ENCODE assay signal across 9 mouse cellular contexts in genomic region chr2:122235425-122235824, GRCm38 (mm10). TPM values are rescaled to one million over a fixed set of nuclear protein-coding genes. Genes with fewer than 3 reads are reported as not detected.
DNase-seq lines count a peak whose midpoint lies in the region; ATAC-seq lines count a peak whose summit lies in the region.
"Had no signal": no experiment of that assay in that cellular context is flagged by ENCODE, and none has a peak within 500 bp of the region (broad histone marks: within the 10 kb centered on the region; RNA-seq: fewer than 3 reads in every experiment).

No protein-coding gene starts in this region.

- intact Hi-C loops in left cerebral cortex, postnatal 14 days (cut with DNase I), result no loop called here
- intact Hi-C loops in left cerebral cortex, postnatal 25 days (cut with DNase I), result no loop called here

- DNase-seq in heart, adult 11 months, result no peak
- no peak for DNase-seq in forebrain, embryonic 14.5 days (ENCODE audit: low spot score)
- no peak for DNase-seq in left cerebral cortex, postnatal 14 days (ENCODE audit: low spot score in 2 of 2)
- DNase-seq in right cerebral cortex, postnatal 10 days (ENCODE audit: low spot score in 2 of 2), result no peak
- DNase-seq in left cerebral cortex, postnatal 25 days (ENCODE audit: low spot score in 2 of 2), result no peak

- WGBS in heart, embryonic 12.5 days, result 76% methylated on average over 2 of the region's 2 CpGs
- WGBS in forebrain, embryonic 14.5 days, result 78% methylated on average over 2 of the region's 2 CpGs
- 74% methylated on average over 2 of the region's 2 CpGs for WGBS in kidney, embryonic 16.5 days
- WGBS in midbrain, embryonic 15.5 days, result 81% methylated on average over 2 of the region's 2 CpGs

- no peak overlapping the region for H3K9ac ChIP-seq in heart, embryonic 12.5 days
- no peak overlapping the region for H3K9ac ChIP-seq in forebrain, embryonic 14.5 days (ENCODE audit: low read length)
- H3K9ac ChIP-seq in kidney, embryonic 16.5 days (replicated peaks; ENCODE audit: low read length), result no peak overlapping the region
- no peak overlapping the region for H3K9ac ChIP-seq in midbrain, embryonic 15.5 days

- H3K27me3 ChIP-seq in heart, embryonic 12.5 days (replicated peaks), result no peaks in the 10 kb centered on the region
- H3K27me3 ChIP-seq in forebrain, embryonic 14.5 days (replicated peaks; ENCODE audit: control insufficient read depth, insufficient read depth, low read length), result no peaks in the 10 kb centered on the region
- H3K27me3 ChIP-seq in kidney, embryonic 16.5 days (ENCODE audit: insufficient read depth, low read length), result no peaks in the 10 kb centered on the region
- no peaks in the 10 kb centered on the region for H3K27me3 ChIP-seq in midbrain, embryonic 15.5 days (replicated peaks)
- H3K27me3 ChIP-seq: Patski had no signal

- H3K4me1 ChIP-seq in heart, embryonic 12.5 days (replicated peaks), result peaks cover 17% of the 10 kb centered on the region
- no peaks in the 10 kb centered on the region for H3K4me1 ChIP-seq in forebrain, embryonic 14.5 days (ENCODE audit: control insufficient read depth, insufficient read depth, low read length)
- 0 out of 2 replicates have a peak, but pooled peaks cover 4% of the 10 kb centered on the region for H3K4me1 ChIP-seq in kidney, embryonic 16.5 days (ENCODE audit: insufficient read depth, low read length)
- peaks cover 8% of the 10 kb centered on the region; the same call in 1 of the 2 replicates for H3K4me1 ChIP-seq in midbrain, embryonic 15.5 days

- no peak for ATAC-seq in heart, embryonic 12.5 days (ENCODE audit: insufficient number of reproducible peaks, low FRiP score)
- no peak for ATAC-seq in forebrain, embryonic 14.5 days
- ATAC-seq in kidney, embryonic 16.5 days (ENCODE audit: low FRiP score, low TSS enrichment), result no peak
- no peak for ATAC-seq in midbrain, embryonic 15.5 days (replicated peaks)

- peak overlapping the region; percentile 70 for H3K4me3 ChIP-seq in heart, embryonic 12.5 days
- H3K4me3 ChIP-seq in forebrain, embryonic 14.5 days (ENCODE audit: low read depth, low read length), result no peak overlapping the region; the same call in 1 of the 2 replicates
- H3K4me3 ChIP-seq in kidney, embryonic 16.5 days (ENCODE audit: low read length), result peak overlapping the region; percentile 71
- peak overlapping the region; percentile 60; the same call in 1 of the 2 replicates for H3K4me3 ChIP-seq in midbrain, embryonic 15.5 days

- H3K27ac ChIP-seq in heart, embryonic 12.5 days (ENCODE audit: poor library complexity, severe bottlenecking), result no peak overlapping the region
- no peak overlapping the region for H3K27ac ChIP-seq in forebrain, embryonic 14.5 days (ENCODE audit: low read depth, low read length)
- no peak overlapping the region for H3K27ac ChIP-seq in kidney, embryonic 16.5 days (ENCODE audit: low read length)
- H3K27ac ChIP-seq in midbrain, embryonic 15.5 days, result no peak overlapping the region

- peak overlapping the region; percentile 94 for H3K4me2 ChIP-seq in heart, embryonic 12.5 days
- H3K4me2 ChIP-seq in forebrain, embryonic 14.5 days (ENCODE audit: low read length), result peak overlapping the region; percentile 64
- peak overlapping the region; percentile 93 for H3K4me2 ChIP-seq in kidney, embryonic 16.5 days (replicated peaks; ENCODE audit: low read depth, low read length)
- peak overlapping the region; percentile 73 for H3K4me2 ChIP-seq in midbrain, embryonic 15.5 days

- no peaks in the 10 kb centered on the region for H3K9me3 ChIP-seq in heart, embryonic 12.5 days (replicated peaks)
- H3K9me3 ChIP-seq in forebrain, embryonic 14.5 days (replicated peaks; ENCODE audit: control insufficient read depth, low read length), result no peaks in the 10 kb centered on the region
- H3K9me3 ChIP-seq in kidney, embryonic 16.5 days (ENCODE audit: low read length), result no peaks in the 10 kb centered on the region
- no peaks in the 10 kb centered on the region for H3K9me3 ChIP-seq in midbrain, embryonic 15.5 days

- H3K36me3 ChIP-seq in heart, embryonic 12.5 days, result no peaks in the 10 kb centered on the region
- H3K36me3 ChIP-seq in forebrain, embryonic 14.5 days (ENCODE audit: control insufficient read depth, insufficient read depth, low read length), result no peaks in the 10 kb centered on the region
- H3K36me3 ChIP-seq in kidney, embryonic 16.5 days (ENCODE audit: insufficient read depth, low read length), result no peaks in the 10 kb centered on the region
- H3K36me3 ChIP-seq in midbrain, embryonic 15.5 days (replicated peaks), result no peaks in the 10 kb centered on the region

RNA-seq across cellular contexts. Expression of gene Sord, which starts 0.9 kb away (rescaled TPM):
- polyA plus RNA-seq in heart, embryonic 12.5 days (2016; fragmentation: Nextera tagmentation; extraction: Ambion mirVana), result 55.2 and 55.5 TPM in 2 replicates
- polyA plus RNA-seq in forebrain, embryonic 14.5 days (2014; fragmentation: Nextera tagmentation; extraction: Ambion mirVana), result 19.7 and 20.1 TPM in 2 replicates
- polyA plus RNA-seq in kidney, embryonic 16.5 days (2015; fragmentation: Nextera tagmentation; extraction: Ambion mirVana), result 62.2 and 62.4 TPM in 2 replicates
- polyA plus RNA-seq in midbrain, embryonic 15.5 days (2015; fragmentation: Nextera tagmentation; extraction: Ambion mirVana), result 20.5 and 22.2 TPM in 2 replicates
- total RNA-seq in left cerebral cortex, postnatal 14 days (2021), result 10 to 100 TPM; 11.9 to 14.4 TPM
- 10 to 100 TPM; 14.8 to 14.9 TPM for total RNA-seq in left cerebral cortex, postnatal 25 days (2021)

RNA-seq across cellular contexts. Expression of gene Terb2, which starts 49.4 kb away (rescaled TPM):
- polyA plus RNA-seq in heart, embryonic 12.5 days (2016; fragmentation: Nextera tagmentation; extraction: Ambion mirVana), result not detected in 2 replicates
- not detected in 2 replicates for polyA plus RNA-seq in forebrain, embryonic 14.5 days (2014; fragmentation: Nextera tagmentation; extraction: Ambion mirVana)
- not detected in 2 replicates for polyA plus RNA-seq in kidney, embryonic 16.5 days (2015; fragmentation: Nextera tagmentation; extraction: Ambion mirVana)
- not detected in 2 replicates for polyA plus RNA-seq in midbrain, embryonic 15.5 days (2015; fragmentation: Nextera tagmentation; extraction: Ambion mirVana)
- total RNA-seq in left cerebral cortex, postnatal 14 days (2021), result not detected
- total RNA-seq in left cerebral cortex, postnatal 25 days (2021), result not detected
- polyA plus RNA-seq: Patski had no signal

RNA-seq across cellular contexts. Expression of gene Patl2, which starts 49.4 kb away (rescaled TPM):
- polyA plus RNA-seq in heart, embryonic 12.5 days (2016; fragmentation: Nextera tagmentation; extraction: Ambion mirVana), result not detected in 2 replicates
- polyA plus RNA-seq in forebrain, embryonic 14.5 days (2014; fragmentation: Nextera tagmentation; extraction: Ambion mirVana), result not detected in 2 replicates
- polyA plus RNA-seq in kidney, embryonic 16.5 days (2015; fragmentation: Nextera tagmentation; extraction: Ambion mirVana), result not detected in 2 replicates
- polyA plus RNA-seq in midbrain, embryonic 15.5 days (2015; fragmentation: Nextera tagmentation; extraction: Ambion mirVana), result not detected in 2 replicates
- under 1 TPM in 1 of 2 experiments, not detected in 1; 0.13 TPM for total RNA-seq in left cerebral cortex, postnatal 14 days (2021)
- not detected for total RNA-seq in left cerebral cortex, postnatal 25 days (2021)
